Mouse (Mus musculus) megakaryocyte, embryonic 14.5 days (primary cell): ENCODE results near the gene Tfcp2.

ENCODE experiments used
- FLI1 ChIP-seq: IDR thresholded peaks from 2 replicates; pipeline ENCODE4 v1.6.1; 2012; ENCODE audit warnings: low read length, inconsistent platforms, mixed read lengths
- GATA1 ChIP-seq: IDR thresholded peaks from 3 replicates; pipeline ENCODE4 v1.6.1; 2012; ENCODE audit warnings: mixed read lengths, low read length, inconsistent platforms, borderline replicate concordance

DNA sequence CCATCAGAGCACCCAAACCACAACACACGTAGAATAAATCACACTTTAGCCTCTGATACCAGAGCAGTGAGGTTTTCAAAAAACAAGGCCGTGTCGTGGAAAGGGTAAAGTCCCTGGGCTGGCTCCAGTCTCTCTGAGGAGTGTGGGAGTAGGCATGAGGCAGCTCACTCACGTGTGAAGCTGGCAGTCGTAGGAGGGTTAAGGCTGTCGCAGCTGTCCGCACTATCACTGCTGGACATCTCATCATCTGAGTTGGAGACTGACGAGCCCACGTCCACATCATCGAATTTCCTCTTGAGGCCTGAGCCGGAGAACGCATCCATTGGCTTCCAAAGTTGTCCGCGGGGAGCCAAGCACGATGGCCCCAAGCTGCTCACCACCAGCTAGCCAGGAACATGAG, 62.5 kb downstream of the Tfcp2 start:
- TF ChIP-seq GATA1 (no peak), FLI1 (no peak)
